Mouse (Mus musculus) inflammation-experienced regulatory T-cells, adult 6 months (primary cell): ENCODE data around the gene Snx1. TPM values are rescaled to one million over a fixed set of nuclear protein-coding genes. Genes with fewer than 3 reads are reported as not detected.

Experiments used
- ATAC-seq: one replicate; pipeline ENCODE4 v1.8.0; 2017
- polyA plus RNA-seq, 3 experiments: library from polyadenylated mRNA; unstranded; fragments of 100-300 nt; shearing (Covaris generic); gene quantifications; one replicate each; pipeline ENCODE4 v1.2.1; 2017

The Snx1 gene
- polyA plus RNA-seq, 3 experiments from 2014 or later, result 85.3 to 96.7 (median 96.4) TPM

DNA sequence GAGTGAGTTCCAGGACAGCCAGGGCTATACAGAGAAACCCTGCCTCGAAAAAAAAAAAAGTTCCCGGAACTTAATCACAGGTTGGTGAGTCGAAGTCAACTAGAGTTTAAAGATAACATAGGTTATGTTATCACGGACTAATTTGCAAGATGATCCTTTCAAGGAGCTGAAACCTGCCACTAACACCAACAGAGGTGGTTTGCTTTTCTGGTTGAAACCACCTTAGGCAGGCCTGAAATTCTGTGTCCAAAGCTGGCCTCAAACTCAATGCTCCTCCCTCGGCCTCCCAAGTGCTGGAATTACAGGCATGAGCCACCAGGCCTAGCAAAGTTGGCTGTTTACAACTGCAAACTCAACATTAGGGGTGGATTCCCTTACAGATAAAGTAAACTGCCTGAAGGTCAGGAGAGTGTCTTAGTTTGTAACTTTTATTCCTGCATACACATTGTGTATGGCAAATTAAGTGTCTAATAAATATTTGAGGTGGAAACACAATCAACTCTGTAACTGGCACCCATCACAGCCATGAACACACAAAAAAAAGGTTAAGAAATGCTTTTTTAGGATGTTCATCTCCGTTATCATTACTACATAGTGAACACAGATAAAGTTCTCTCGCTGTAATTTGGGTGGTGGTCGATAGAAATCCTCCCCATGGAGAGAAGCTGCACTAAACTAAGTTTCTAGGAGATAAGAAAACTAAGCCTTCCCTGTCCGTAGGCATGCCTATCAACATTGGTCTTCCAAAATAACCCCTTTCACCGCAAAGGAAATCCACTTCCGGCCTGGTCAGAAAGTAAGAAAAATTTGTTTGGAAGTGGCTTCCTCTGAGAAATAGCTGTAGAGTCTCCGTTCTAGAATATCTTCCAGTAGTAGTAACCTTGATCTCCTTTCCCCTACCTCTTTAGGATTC lies 588 bp downstream of the Snx1 start:
- peak; percentile 13 for ATAC-seq

DNA sequence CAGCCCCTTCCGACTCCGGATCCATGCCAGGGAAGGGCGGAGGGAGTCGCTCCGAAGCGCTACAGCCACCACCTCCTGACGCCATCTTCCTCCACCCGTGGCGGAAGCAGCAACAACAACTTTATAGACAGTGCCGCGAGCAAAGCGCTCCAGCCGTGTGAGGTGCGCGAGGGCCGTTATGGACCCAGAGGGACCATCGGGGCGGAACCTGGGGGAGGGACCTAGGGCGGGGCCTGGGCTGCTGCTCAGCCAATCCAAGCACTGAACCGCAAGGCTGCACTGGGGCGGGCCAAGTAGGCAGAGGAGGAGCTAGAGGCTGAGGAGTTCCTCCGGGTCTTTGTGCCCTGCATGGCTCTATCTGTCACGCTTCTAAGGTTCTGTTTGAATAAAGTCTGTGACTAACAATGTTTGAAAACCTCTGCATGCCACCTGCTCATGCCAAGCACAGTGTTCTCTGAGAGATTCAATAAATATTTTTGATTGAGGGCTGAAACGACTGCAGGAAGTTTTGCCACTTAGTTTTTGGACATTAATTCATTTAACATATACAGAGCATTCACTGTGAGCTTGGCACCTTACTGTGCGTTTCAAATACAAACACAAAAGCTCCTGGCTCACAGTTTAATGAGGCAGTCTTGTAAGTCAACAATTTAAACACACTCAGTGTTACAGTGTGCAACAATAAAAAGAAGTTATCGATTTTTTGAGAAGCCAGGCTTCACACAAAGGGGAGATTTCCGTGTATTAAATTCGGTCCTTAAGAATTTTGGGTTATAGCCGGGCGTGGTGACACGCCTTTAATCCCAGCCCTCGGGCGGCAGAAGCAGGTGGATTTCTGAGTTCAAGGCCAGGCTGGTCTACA lies 1.5 kb downstream of the Snx1 start:
- peak; percentile 79 for ATAC-seq

DNA sequence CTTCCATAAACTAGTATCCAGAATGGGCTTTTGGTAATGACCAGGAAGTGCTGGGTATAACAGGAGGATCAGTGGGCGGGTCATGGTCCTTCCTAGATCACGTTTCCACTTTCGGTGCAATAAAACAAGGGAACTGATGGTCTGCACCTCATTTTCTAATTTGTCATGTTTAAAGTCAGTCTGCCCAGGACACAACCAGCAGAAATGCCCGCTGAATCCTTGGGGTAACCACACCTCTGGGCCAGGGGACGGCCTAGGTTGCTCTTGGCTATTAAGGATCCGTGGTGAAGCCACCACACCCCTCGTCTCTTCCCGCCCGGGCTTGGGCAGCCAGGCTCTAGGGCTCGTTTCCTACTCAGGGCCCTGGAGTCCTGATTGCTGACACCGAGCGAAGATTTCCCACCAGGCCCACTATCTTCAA lies 2.3 kb downstream of the Snx1 start:
- no peak for ATAC-seq

DNA sequence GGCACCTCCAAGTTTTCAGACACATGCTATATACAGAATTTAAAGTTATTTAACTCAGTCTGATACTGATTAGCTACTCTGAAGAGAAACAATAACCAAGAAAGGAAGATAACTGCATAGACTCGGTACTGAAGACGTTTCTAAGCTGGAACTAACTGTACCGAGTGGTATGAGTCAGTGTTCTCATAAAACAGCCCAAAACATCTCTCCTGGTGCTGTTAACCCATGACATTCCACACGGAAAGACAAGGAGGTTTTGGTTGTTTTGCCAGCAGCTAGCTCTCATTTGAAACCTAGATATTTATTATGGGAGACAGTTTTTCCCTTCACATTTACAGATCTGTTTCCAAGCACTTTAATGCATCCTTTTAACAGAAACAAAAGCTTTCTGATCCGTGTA lies 2.7 kb downstream of the Snx1 start:
- no peak for ATAC-seq

DNA sequence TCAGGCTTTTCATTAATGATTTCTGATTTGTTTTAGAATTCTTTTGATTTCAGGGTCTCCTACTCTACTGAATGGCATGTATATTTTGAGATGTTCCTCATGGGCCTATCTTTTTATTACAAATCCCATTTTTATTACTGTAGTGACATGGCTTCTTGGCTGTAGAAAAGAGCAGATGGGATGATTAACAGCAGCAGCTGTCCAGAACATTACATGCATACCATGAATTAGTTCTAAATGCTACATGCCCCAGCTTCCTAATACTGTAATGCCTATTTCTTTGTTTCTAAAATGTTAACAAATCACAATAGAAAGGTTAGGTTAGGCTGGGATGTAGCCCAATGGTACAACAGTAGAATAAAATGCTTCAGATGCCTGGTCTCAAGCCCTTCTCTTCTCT lies 5.0 kb downstream of the Snx1 start:
- no peak for ATAC-seq

DNA sequence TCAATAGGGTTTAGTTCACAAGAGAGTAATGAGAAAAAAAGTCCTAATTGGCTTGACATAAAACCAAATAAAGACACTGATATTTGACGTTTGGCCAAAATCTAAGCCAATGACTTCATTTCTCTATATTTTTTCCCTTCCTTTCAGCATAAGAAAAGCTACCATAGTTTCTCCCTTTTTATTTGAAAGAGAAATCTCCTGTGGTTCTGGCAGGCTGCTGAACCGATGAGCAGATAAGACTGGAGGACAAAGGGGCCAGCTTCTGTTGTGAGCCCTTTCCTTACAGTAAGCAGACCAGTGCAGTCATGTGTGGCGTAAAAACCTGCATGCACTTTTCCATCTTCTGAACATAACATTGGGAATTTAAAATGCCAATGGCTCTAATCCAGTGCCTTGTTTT lies 5.4 kb downstream of the Snx1 start:
- no peak for ATAC-seq

DNA sequence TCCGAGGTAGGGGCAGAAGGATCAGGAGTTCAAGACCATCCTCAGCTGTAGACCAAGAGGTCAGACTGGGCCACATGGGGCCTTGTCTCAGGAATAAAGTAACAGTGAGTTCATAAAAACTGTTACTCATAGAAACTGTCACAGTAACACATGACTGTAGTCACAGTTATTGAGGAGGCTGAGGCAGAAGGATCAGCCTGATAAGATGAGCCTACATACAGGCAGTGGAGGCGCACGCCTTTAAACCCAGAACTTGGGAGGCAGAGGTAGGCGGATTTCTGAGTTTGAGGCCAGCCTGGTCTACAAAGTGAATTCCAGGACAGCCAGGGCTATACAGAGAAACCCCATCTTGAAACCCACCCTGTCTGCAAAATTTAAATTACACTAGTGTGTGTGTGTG lies 6.3 kb downstream of the Snx1 start:
- ATAC-seq, result no peak

DNA sequence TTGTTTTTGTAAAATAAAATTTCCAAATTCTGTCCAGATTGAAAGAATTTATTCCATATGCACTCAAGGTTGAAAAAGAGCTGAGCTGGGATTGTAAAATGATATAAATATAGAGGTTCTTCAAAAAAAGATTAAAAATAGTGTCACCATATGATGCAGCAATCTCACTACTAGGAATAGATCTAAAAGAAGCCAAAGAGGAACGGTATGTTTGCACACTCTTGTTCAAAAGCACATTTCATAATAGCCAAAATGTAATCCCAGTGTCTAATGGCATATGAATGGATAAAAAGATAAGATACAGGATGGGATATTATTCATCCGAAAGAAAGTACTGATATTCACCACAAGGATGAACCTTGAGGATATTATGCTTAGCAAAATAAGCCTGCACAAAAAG lies 6.9 kb downstream of the Snx1 start:
- ATAC-seq, result no peak

DNA sequence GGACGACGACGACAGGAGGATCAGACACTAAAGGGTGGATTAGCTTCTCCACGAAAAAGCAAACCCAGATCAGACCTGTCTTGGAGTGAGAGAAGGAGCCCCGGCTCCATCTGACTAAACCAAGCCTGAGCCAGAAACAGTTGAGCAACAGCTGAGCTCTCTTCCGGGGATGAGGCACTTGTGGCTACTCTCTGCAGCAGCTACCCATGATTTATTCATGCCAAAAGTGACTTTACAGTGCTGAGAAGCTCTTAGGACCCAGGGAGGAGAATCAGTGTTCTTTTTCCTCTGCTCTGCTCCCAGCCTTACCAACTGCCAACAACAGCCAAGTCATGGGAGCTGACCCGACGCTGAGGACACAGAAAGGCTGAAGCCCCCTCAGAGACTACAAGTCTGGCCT lies 9.5 kb downstream of the Snx1 start:
- no peak for ATAC-seq

DNA sequence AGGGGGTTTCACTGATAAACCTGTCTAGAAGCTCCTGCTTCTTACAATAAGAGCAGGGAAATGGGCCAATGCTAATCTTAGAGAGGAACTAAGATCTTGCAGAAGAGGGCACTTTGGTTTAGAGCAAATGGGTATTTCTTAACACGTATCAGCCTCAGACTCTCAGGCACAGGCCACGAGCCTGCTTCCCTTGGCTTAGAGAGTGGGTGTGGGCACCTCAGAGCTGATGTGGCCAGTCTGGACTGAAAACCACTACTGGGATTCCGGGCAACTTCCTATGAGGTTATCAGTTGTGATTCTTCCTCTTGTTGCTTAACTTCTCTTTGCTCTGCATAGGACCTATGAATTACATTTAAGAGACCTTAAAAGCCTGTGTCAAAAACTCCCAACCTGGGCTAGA lies 12.0 kb downstream of the Snx1 start:
- ATAC-seq, result no peak

DNA sequence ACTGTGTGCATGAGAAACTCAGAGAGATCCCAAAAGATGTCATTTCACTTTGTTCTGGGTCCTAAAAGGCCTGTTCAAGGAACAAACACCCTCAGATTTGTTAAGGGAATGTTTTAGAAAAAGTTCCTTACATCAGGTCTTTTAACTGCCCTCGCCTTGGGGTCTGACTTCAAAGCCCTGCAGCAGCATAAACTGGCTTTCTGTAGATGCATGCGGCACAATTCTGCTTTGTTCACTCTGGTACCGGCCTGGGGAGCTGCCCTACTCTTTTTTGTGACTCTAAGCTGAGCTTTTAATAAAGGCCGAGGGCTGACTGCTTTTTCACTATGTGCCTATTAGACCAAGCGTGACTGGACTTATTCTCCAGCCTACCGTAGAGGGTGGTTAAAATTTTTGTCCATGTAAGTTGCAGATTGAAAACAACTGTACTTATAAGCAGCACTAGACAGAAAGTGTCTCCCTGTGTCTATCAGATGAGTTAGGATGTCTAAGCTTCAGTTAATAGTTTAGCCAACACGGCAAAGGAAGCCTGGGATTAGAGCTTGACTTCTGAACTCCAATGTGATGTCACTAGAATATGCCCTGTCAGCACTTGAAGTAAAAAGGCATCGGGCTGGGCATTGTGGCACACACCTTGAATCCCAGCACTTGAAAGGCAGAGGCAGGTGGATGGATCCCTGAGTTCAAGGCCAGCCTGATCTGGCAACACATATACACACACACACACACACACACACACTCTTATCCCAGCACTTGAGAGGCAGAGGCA lies 15.6 kb downstream of the Snx1 start:
- ATAC-seq, result no peak

DNA sequence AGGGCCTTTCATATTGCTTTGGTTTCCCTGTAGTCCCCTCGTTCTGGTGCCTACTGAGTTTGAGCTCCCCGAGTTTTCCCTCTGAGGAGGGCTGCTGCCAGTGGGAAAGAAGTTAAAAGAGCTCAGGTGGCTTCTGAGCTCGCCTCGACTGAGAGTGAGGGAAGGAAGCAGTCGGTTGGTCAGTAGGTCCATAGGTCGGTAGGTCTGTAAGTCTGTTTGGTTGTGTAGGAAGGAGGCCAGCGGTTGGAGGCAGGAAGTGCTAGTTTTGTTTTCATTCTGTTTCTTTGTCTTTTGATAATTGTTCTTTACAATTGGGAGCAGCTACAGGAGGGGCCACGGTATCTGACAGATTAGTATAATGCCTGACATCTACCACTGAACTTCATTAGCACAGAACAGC lies 16.3 kb downstream of the Snx1 start:
- ATAC-seq, result no peak

DNA sequence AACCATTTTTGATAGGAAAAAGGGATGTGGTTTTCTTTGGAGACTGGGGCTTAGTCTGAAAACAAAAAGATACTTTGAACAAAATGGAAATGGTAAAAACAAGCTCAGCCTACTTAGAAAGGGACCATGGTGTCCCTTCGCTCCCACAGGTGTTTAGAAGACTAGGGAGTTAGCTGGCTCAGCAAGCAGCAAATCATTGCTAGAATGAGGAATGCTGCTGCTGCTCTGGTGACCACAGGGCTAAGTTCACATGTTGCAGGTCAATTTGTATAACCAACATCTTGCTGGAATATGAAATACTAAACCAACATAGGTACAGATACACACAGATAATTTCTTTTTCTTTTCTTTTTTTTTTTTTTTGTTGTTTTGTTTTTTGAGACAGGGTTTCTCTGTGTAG lies 16.8 kb downstream of the Snx1 start:
- ATAC-seq, result no peak

DNA sequence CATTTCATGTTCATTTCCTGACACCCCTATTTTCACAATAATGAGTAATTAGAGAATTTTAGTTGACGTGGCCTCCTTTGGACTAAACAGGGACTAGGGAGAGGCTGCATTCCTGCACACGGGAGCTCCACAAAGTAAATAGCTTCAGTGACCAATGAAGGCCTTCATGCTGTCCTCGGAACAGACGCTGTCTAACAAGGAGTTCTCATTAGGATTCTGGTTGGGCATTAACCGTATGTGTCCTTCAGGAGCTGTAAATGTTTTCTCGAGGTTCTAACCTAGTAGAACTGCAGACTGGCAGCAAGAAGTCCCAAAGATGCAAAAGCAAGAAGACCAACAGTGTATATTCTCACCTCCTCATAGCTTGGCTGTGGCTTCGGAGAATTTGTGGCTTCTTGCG lies 21.2 kb downstream of the Snx1 start:
- no peak for ATAC-seq

DNA sequence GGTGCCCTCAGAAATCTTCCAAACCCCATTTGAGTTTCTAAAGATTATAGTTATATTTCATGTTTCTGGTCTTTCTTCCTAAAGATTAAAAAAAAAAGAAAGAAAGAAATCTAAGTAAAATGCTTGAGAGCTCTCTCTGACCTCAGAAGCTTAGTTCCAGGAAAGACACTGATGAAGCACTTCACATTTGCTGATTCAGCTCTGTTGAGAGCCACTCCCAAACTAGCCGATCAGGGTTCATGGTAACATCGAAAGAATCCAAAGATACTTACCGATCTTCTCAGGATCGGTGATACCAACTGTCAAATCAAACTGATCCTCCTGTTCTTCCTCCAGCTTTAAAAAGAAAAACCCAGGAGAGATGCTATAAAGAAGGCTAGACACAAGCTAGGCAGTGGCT lies 21.8 kb downstream of the Snx1 start:
- no peak for ATAC-seq

DNA sequence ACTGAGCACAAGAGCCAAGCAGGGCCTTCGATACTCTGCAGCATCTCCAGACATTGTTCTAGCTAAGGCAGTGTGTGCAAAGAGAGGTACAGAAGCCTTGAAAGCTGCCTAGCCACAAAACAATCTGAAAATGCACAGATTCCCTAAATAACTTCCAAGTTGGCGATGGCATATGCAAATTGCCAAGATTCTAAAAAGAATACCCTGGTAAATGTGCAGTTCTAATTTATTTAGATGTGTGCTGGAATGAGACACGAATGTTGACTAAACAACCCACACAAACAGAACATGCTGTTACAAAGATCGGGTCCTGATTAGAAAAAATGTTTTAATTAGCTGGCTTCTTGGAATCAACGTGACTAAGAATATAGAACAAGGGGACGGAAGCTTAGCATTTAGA lies 23.7 kb downstream of the Snx1 start:
- no peak for ATAC-seq

DNA sequence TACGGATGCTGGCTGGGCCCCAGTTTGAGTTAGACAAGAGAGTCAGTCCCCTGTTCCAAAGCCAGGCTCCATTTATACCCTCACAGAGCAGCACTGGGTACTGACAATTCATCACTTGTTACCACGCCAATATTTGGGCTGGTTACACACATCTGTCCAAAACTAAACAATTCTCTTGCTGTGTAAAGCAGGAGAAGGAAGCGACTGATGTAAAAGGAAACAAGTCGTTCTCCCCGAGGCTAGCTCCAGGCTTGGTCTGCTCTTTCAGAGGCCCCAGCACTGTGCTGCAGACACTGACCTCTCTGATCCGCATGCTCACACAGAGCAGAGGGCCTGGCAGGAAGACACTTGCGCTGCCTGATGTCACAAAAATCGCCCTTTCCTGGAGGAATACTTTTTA lies 24.8 kb downstream of the Snx1 start:
- ATAC-seq, result no peak

DNA sequence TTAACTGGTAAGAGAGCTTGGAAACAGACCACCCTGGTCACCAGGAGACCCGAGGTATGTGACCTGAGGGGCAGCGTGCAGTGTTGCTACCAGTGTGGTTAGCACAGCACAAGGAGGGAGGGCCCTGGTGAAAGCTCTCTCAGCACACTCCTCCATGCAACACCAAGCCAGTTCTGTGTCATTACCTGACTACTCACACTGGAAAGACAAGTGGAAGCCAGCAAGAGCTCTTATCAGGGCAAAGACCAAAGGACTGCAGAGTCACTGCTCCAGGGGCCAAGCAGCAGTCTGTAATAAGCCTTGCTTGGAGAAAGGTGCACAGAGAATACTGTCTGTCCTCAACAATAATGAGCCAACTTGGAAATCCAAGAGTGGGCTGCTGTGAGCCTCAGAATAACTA lies 33.7 kb downstream of the Snx1 start:
- ATAC-seq, result no peak

DNA sequence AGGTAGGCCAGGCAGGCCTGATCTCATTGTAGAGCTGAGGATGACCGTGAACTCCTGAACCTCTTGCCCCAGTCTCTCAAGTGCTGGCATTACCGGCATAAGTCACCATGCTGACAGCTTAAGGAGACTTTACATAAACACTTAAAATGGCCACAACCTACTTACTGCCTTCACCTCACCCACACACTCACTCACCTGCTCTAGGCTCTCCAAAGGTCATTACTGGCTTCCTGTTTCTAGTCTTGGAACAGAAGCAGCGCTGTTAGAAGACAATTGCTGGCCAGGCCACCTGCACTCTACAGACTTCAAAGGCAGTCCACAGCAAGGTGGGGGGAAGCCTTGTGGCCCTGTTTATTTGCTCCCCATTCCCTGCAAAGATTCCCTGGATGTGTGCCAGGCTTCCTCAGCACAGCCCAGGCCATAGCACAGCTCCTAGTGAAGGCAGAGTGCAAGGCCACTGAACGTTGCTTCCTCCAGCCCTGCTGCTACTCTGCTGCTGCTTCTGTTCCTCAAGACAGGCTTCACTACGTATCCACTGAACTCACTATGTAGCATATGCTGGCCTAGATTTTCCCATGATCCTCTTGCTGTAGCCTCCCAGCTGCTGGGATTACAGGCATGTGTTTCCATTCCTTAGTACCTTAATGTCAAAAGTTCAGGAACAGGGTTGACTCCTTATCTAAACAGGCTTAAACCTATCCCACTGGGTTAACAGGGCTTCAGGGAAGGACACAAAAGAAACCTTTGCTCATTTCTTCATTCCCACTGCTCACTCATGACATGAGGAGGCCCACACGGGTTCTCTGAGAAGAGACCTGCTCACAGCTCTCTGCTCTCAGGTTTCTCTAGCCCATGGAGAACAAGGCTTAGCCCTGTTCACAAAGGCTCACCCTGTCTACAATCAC lies 34.8 kb downstream of the Snx1 start:
- ATAC-seq, result no peak

DNA sequence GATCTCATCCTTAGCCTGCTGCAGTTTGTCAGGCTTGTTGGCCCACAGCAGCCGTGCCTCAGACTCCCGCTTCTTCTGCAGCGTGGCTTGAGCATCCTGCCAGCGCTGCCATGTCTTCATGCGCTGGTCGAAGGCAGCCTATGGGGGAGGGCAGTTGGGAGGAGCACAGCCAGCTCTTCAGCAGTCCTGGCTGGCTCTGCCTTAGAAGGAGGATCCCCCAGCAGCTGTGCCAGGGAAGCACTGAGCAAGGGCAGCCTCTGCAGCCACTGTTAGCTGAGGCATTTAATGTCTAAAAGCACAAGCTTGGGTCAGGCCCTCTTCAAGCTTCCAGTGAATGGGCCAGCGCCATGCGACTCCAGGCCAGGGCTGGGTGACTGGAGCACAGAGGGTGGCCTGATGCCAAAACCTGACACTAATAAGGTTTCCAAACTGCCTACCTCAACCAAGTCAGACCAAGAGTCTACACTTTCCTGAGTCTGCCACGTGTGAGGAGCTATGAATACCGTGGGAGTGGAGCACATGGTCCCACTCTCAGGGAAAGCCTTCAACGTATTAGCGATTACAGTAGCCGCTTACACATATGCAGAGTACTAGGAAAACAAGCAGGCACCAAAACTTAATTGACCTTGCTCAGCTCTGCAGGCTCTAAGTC lies 35.7 kb downstream of the Snx1 start:
- no peak for ATAC-seq

DNA sequence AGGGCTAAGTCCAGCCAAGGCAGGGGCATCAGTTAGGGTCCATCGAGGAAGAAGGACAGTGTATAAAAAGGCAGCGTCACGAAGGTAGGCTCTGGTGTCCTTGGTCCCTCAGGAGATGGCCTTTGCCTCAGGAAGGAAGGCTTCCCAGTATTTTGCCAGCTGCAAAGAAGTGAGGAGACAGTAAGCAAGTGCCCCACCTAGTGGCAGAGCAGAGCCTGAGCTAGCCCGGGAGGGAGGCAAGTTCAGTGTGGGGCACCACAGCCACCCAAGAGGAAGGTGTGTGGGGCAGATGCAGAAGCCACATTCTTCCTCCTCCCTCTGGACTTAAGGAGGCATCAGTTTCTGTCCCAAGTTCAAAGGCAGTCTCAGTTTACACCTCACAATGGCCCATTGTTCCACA lies 38.0 kb downstream of the Snx1 start:
- ATAC-seq, result no peak

DNA sequence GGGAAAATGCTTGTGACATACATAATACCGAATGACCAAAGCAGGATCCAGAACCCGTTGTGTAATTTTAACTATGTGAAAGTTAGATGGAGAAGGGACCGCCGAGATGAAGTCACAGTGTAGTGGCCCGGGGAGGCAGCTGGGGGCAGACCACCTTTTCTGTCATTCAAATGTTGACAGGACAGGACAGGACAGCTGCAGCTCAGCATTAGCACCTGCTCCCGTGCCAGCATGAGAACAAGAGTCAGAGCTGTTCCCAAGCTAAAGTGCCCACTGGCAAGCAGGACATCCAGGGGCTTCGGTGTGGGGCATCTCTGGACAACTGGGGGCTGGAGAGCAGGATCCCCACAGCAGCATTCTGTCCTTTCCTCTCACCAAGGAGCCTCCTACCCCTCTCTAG lies 39.3 kb downstream of the Snx1 start:
- no peak for ATAC-seq
